Mouse (Mus musculus) brain, embryonic 14.5 days (tissue): ENCODE data around the gene Epb41l2.

Experiments
- CTCF ChIP-seq: fragments of 200-500 bp; IDR thresholded peaks from 2 replicates; pipeline ENCODE4 v1.5.1; 2012; ENCODE audit warnings: inconsistent platforms, mild to moderate bottlenecking, moderate library complexity, borderline replicate concordance; ENCODE audit not compliant: insufficient read depth, insufficient read length; ENCODE audit errors: extremely low read depth
- POLR2A ChIP-seq: fragments of 200-500 bp; IDR thresholded peaks from 2 replicates; pipeline ENCODE4 v1.6.1; 2012; ENCODE audit warnings: mild to moderate bottlenecking, inconsistent platforms, borderline replicate concordance; ENCODE audit not compliant: poor library complexity, insufficient read depth, insufficient read length, severe bottlenecking; ENCODE audit errors: extremely low read depth

- TF ChIP-seq CTCF (no peak), POLR2A (no peak)
Measured at GRCm38 (mm10) chr10:25536621-25537020, 177.0 kb downstream of the Epb41l2 start.
